Mouse (Mus musculus) G1E (cell line): ENCODE results near the gene Lmntd1.

Source experiments
- CTCF ChIP-seq: IDR thresholded peaks from 2 replicates; pipeline ENCODE4 v1.5.1; 2012; ENCODE audit warnings: low read depth, low read length, inconsistent platforms, mixed read lengths
- GATA1 ChIP-seq: IDR thresholded peaks from 2 replicates; pipeline ENCODE4 v1.6.1; 2012; ENCODE audit warnings: borderline replicate concordance, low read length, inconsistent platforms, mixed read lengths
- GATA2 ChIP-seq: IDR thresholded peaks from 2 replicates; pipeline ENCODE4 v1.6.1; 2012; ENCODE audit warnings: low read depth, low read length, inconsistent platforms, borderline replicate concordance
- POLR2AphosphoS5 ChIP-seq: IDR thresholded peaks from 2 replicates; pipeline ENCODE4 v1.6.1; 2012; ENCODE audit warnings: low read depth, low read length, inconsistent platforms; ENCODE audit not compliant: insufficient replicate concordance
- TAL1 ChIP-seq: conservative IDR thresholded peaks from 2 replicates; pipeline ENCODE4 v1.6.1; 2012; ENCODE audit warnings: low read depth, low read length, inconsistent platforms, mixed read lengths

- TF ChIP-seq GATA1, result no peak
- TF ChIP-seq CTCF, result no peak
- TF ChIP-seq TAL1, result no peak
- no peak for TF ChIP-seq POLR2AphosphoS5
- no peak for TF ChIP-seq GATA2
Observed at GRCm38 (mm10) chr6:145442786-145443185, 171.3 kb downstream of the Lmntd1 start.
